Mouse (Mus musculus) stomach, embryonic 16.5 days (tissue): ENCODE measurements around the gene Ccdc149. TPM values are rescaled to one million over a fixed set of nuclear protein-coding genes. Genes with fewer than 3 reads are reported as not detected.

Experiments
- ATAC-seq: fragments of 200-750 bp; cut with Nextera tagmentation; 2 replicates; pipeline ENCODE4 v1.8.0; 2017; ENCODE audit warnings: moderate number of reproducible peaks, moderate TSS enrichment; ENCODE audit not compliant: insufficient read depth, low FRiP score
- H3K27ac ChIP-seq: fragments of 300-500 bp; sonication (generic); 2 replicates; pipeline ENCODE4 v1.5.1; 2014; ENCODE audit warnings: low read length
- H3K27me3 ChIP-seq: fragments of 300-500 bp; sonication (generic); 2 replicates; pipeline ENCODE4 v1.6.1; 2014; ENCODE audit warnings: low read length, control low read depth, mixed read lengths; ENCODE audit not compliant: control insufficient read depth, insufficient read depth
- H3K36me3 ChIP-seq: fragments of 300-500 bp; sonication (generic); 2 replicates; pipeline ENCODE4 v1.6.1; 2014; ENCODE audit warnings: low read length; ENCODE audit not compliant: control insufficient read depth, insufficient read depth
- H3K4me1 ChIP-seq: fragments of 300-500 bp; sonication (generic); 2 replicates; pipeline ENCODE4 v1.6.1; 2014; ENCODE audit warnings: low read length, control low read depth, mixed read lengths; ENCODE audit not compliant: control insufficient read depth, insufficient read depth
- H3K4me2 ChIP-seq: fragments of 300-500 bp; sonication (generic); 2 replicates; pipeline ENCODE4 v1.6.1; 2014; ENCODE audit warnings: low read depth, low read length, mixed read lengths
- H3K4me3 ChIP-seq: fragments of 300-500 bp; sonication (generic); replicated peaks from 2 replicates; pipeline ENCODE4 v1.5.1; 2014; ENCODE audit warnings: mild to moderate bottlenecking, low read length
- H3K9ac ChIP-seq: fragments of 300-500 bp; sonication (generic); 2 replicates; pipeline ENCODE4 v1.6.1; 2014; ENCODE audit warnings: low read length
- H3K9me3 ChIP-seq: fragments of 300-500 bp; sonication (generic); replicated peaks from 2 replicates; pipeline ENCODE4 v1.6.1; 2016; ENCODE audit warnings: low read length, control low read depth; ENCODE audit not compliant: control insufficient read depth
- WGBS: fragments of 180-500 bp; shearing (Covaris S2); extraction: QIAGEN DNeasy Blood & Tissue Kit; methylation state at CpG from one replicate; pipeline ENCODE4 v1.1.7; 2014; 5-methylcytosine and 5-hydroxymethylcytosine counted together
- polyA plus RNA-seq: library from polyadenylated mRNA; unstranded; fragments of >200 nt; fragmentation: Nextera tagmentation; extraction: Ambion mirVana; gene quantifications from 2 replicates; pipeline ENCODE4 v1.2.1, GENCODE M21; 2015

Gene Ccdc149
- 4.0 and 4.3 TPM in 2 replicates for polyA plus RNA-seq

DNA sequence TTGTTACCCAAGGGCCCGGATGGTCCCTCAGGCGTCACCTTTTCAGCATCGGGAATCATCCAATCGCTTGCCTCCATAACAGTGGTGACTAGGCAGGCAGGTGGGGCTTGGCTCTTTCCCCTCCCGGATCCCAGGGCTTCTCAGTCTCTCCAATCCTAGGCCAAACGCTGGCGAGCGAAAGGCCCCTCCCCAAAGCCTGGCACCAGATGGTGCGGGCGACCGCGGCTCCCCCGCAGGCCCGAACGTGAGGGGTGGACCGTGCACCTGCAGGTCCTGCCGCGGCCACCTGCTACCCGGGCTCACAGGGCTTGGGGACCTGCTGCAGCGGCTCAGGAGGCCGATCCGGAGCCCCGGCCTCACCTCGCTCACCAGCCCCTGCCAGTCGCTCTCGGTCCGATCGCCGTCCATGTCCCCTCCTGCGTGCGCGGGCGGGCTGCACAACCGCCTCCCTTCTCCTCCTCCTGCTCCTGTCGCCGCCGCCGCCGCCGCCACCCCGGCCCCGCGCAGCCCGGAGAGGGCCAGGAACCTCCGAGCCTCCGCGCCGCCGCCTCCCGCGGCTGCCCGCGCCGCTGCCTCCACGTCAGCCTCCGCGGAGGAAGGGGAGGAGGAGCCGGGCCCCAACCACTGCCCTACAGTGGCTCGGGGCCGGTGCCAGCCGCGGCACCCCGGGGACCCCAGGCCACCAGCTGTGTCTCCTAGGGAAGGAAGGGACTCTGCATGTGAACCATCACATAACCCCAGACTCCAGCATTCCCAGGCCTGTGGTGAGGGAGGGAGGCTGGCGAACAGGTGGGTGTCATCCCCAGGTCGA is at the start of gene Ccdc149:
Ccdc149 (minus strand) TSS at position 531 of the 811 bp plus-strand sequence.
- H3K4me2 ChIP-seq, result peak within 1 kb of the TSS; percentile 81
- no peaks in the 10 kb centered on the region for H3K27me3 ChIP-seq
- no peaks in the 10 kb centered on the region for H3K36me3 ChIP-seq
- H3K9ac ChIP-seq, result peak within 1 kb of the TSS; percentile 82
- WGBS, result under 1% methylated on average over 58 of the region's 65 CpGs
- H3K4me1 ChIP-seq, result 0 out of 2 replicates have a peak, but pooled peaks cover 4% of the 10 kb centered on the region
- peak; percentile 91 for ATAC-seq
- peak within 1 kb of the TSS; percentile 70 for H3K4me3 ChIP-seq
- H3K27ac ChIP-seq, result peak within 1 kb of the TSS; percentile 5; the same call in 1 of the 2 replicates
- no peaks in the 10 kb centered on the region for H3K9me3 ChIP-seq

DNA sequence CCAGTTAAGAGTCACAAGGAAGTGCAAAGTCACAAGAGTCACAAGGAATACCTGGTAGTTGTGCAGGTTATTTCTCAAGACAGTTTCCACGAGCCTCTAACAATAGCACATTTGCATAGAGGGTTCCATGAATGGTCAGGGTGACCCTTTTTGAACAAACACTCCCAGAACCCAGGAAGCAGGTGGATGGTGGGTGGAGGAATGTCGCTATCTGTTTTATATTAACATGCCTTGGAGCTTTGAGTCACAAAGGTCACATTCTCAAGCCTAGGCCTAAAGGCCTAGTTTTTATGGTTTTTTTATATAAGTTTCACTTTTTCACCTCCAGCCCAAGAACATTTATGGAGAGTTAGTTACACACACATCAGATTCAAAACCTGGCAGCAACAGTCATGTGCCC is 48.6 kb upstream of the Ccdc149 start:
- Histone ChIP-seq H3K27ac (no peak overlapping the region), H3K27me3 (no peaks in the 10 kb centered on the region), H3K4me3 (no peak overlapping the region), H3K9me3 (no peaks in the 10 kb centered on the region; the same call in 1 of the 2 replicates), H3K4me2 (no peak overlapping the region), H3K9ac (no peak overlapping the region), H3K4me1 (no peaks in the 10 kb centered on the region), H3K36me3 (no peaks in the 10 kb centered on the region)
- WGBS, result 78% methylated on average over 2 of the region's 2 CpGs
- ATAC-seq, result no peak

DNA sequence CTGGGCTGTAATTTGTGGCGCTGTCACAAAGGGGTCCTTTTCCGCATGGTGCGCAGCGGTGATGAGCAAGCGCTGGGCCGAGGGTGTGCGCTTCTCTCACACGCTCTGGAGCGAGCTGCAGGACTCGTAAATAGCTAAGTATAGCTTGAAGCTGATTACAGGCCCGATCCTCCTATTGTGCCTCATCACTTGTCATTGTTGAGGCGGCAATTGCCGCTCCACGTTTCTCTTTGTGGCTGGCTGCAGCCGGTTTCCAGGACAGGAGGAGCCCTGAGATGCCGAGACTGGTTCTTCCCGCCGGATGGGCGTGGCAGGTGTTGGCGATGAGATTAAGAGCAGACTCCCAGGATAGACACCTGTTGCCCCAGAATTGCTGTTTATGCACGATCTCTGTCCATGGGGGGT is 44.8 kb upstream of the Ccdc149 start:
- no peaks in the 10 kb centered on the region for H3K36me3 ChIP-seq
- no peak for ATAC-seq

DNA sequence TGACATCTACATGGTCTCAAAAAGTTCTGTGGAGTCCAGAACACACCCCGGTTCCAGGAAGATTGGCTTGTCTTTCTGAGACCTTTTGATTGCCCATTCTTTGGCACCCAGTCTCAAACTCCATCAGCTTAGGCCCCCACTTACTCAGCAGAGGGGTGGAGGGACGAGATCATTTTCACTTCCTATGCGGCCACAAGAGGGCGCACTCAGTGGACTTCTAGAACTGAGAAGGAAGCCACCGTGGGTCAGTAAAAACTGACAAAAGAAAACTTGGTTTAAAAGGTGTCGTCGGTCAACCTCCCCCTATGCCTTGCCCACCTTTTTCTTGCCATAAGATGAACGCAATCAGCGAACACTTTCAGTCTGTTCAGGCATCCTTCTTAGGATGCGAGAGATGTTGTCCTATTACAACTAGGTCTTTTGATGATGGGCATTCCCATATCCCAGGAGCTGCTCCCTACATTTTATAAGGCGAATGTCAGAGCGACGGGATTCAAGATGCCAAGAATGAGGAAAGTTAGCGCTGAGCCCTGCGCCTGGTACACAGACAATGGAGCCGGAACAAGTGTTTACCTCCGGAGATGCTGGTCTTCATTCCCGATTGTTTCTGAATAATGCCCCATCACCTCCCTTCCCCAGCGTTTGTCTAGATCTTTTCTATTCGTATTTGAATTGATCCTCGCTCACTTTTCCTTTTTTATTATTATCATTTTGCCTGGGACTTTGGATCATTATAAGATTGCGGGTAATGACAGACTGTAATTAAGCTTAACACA is 44.1 kb upstream of the Ccdc149 start:
- Histone ChIP-seq H3K4me3 (peak overlapping the region; percentile 4), H3K9ac (no peak overlapping the region), H3K9me3 (no peaks in the 10 kb centered on the region; the same call in 1 of the 2 replicates), H3K4me1 (no peaks in the 10 kb centered on the region), H3K27me3 (no peaks in the 10 kb centered on the region), H3K27ac (no peak overlapping the region), H3K36me3 (no peaks in the 10 kb centered on the region), H3K4me2 (peak overlapping the region; percentile 40)
- no peak for ATAC-seq
- 26% methylated on average over 22 of the region's 22 CpGs for WGBS

More for the DNA sequence above, 44.8 kb upstream of the Ccdc149 start:
- no peaks in the 10 kb centered on the region for H3K4me1 ChIP-seq
- no peak overlapping the region for H3K27ac ChIP-seq
- H3K9me3 ChIP-seq, result no peaks in the 10 kb centered on the region; the same call in 1 of the 2 replicates
- WGBS, result 26% methylated on average over 21 of the region's 21 CpGs
- no peak overlapping the region for H3K9ac ChIP-seq
- H3K27me3 ChIP-seq, result no peaks in the 10 kb centered on the region
- H3K4me3 ChIP-seq, result peak overlapping the region; percentile 4
- peak overlapping the region; percentile 40 for H3K4me2 ChIP-seq

DNA sequence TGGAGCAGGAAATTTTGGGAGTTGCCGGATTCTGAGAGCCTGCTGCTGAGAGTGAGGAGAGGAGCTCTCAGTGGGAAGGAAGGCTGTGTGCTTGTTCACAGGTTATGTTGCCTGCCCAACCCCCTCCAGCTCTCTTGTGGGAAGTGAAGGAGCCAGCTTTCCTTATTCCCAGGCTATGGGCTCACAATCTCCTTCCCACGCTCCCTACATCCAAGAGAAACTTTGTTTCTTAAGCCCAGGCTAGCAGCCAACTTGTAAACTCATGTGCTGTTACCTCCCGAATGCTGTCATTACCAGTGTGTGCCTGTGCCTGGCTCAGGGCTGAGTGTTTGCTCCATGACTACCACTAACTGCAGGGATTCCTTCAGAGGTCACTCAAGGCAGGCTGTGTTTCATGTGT is 39.8 kb upstream of the Ccdc149 start:
- Histone ChIP-seq H3K27me3 (no peaks in the 10 kb centered on the region), H3K27ac (no peak overlapping the region), H3K4me1 (no peaks in the 10 kb centered on the region), H3K4me2 (no peak overlapping the region), H3K4me3 (no peak overlapping the region), H3K9ac (no peak overlapping the region), H3K36me3 (no peaks in the 10 kb centered on the region), H3K9me3 (no peaks in the 10 kb centered on the region)
- WGBS, result 48% methylated on average over 3 of the region's 3 CpGs
- ATAC-seq, result no peak

DNA sequence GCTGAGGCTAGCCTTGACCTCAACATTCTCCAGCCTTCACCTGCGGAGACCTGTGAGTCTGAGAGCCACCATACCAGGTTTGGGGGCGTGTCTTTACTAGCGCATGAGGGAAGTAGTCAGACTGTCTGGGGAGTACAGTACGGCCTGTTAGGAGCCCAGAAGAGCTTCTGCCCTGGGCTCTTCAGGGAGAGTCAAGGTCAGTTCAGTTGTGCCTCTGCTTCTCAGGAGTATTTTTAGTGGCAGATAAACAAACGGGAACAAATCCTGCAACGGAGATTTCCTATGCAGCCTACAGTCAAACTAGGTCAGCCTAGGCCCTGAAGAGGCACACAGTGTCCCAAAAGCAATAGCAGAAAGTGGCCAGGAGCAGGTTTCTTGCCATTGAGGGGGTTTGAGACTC is 38.1 kb upstream of the Ccdc149 start:
- H3K27ac ChIP-seq, result no peak overlapping the region
- 74% methylated on average over 6 of the region's 6 CpGs for WGBS
- no peak overlapping the region for H3K4me2 ChIP-seq
- H3K27me3 ChIP-seq, result no peaks in the 10 kb centered on the region
- no peak for ATAC-seq
- H3K9me3 ChIP-seq, result no peaks in the 10 kb centered on the region
- no peaks in the 10 kb centered on the region for H3K4me1 ChIP-seq
- no peaks in the 10 kb centered on the region for H3K36me3 ChIP-seq
- no peak overlapping the region for H3K9ac ChIP-seq
- H3K4me3 ChIP-seq, result no peak overlapping the region

DNA sequence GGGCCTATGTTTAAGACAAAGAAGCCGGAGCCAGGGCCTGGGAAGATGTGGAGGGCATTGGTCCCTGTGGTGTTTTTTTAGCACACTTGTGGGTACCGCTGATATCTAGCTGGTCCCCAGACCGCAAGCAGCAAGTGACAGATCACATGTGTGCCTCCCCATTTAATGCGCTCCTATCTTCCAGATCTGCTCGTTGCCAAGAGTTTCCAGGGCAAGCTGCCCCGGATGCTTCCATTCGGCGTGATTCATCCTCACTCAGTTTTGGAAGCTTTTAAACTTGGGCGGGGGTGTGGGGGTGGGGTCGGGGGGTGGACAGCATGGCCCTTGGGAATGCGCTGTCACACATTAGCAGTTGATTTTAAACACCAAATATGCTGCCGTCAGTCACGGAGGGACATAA is 33.3 kb upstream of the Ccdc149 start:
- no peak overlapping the region for H3K9ac ChIP-seq
- ATAC-seq, result no peak
- no peaks in the 10 kb centered on the region for H3K36me3 ChIP-seq
- WGBS, result 79% methylated on average over 13 of the region's 13 CpGs
- no peaks in the 10 kb centered on the region for H3K9me3 ChIP-seq
- H3K27ac ChIP-seq, result no peak overlapping the region
- H3K4me1 ChIP-seq, result no peaks in the 10 kb centered on the region
- H3K4me3 ChIP-seq, result no peak overlapping the region
- H3K27me3 ChIP-seq, result no peaks in the 10 kb centered on the region
- no peak overlapping the region for H3K4me2 ChIP-seq

DNA sequence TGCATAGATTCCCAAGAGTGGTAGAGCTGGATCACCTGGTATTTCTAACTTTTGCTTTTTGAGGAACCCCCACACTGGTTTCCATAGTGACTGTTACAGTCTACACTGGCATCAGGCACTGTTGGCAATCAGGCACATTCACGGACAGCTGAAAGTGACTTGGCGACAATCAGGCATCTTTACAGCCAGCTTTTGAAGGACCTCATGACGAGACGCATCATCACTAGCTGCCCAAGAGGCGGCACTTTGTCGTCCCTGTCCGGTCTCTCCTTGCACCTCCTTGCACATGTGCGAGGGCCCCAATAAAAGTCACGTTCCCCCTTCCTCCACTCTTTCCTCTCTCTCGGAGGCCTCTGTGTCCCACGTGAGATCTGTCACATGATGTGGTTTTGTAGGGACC is 32.8 kb upstream of the Ccdc149 start:
- Histone ChIP-seq H3K36me3 (no peaks in the 10 kb centered on the region), H3K9me3 (no peaks in the 10 kb centered on the region), H3K4me3 (no peak overlapping the region), H3K27ac (no peak overlapping the region), H3K4me1 (no peaks in the 10 kb centered on the region), H3K4me2 (no peak overlapping the region), H3K27me3 (no peaks in the 10 kb centered on the region), H3K9ac (no peak overlapping the region)
- no peak for ATAC-seq
- WGBS, result 91% methylated on average over 11 of the region's 11 CpGs

DNA sequence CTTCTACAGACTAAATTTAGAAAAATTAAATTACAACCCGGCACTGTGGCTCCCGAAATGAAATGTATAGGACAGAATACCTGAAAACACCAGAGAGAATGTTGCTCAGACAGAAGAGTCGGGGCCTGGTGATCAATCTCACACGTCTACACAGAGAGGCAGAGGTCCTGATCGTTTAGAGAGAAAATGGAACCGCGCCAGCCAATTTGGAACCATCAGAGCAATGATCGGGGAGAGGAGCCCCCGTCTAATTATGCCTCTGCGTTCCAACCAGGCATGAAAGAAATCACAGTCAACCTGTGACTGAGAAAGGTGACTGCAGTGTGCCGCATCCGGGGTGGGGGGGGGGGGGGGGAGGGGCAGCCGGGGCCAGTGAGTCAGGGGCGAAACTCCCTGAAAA is 24.4 kb upstream of the Ccdc149 start:
- Histone ChIP-seq H3K36me3 (no peaks in the 10 kb centered on the region), H3K4me3 (no peak overlapping the region), H3K9ac (no peak overlapping the region), H3K4me1 (no peaks in the 10 kb centered on the region), H3K27ac (no peak overlapping the region), H3K27me3 (no peaks in the 10 kb centered on the region), H3K9me3 (no peaks in the 10 kb centered on the region), H3K4me2 (0 out of 2 replicates have a peak overlapping the region, but pooled peaks have one; percentile 6)
- WGBS, result 36% methylated on average over 14 of the region's 14 CpGs
- no peak for ATAC-seq
